Mouse (Mus musculus): ENCODE measurements at regions not wholly inside any gene's neighbourhood (a gene's known extent, or its start where the extent isn't known, plus 50 kb on each side); places are given as distances from the start of the nearest gene placed in this dataset.

GRCm38 (mm10) chr5:134800481-134800880 lies 53.4 kb upstream of the Eln start:
- Histone ChIP-seq H3K36me3 (no peaks in the 10 kb centered on the region), H3K27me3 (no peaks in the 10 kb centered on the region), H3K9me3 (replicated peaks) (no peaks in the 10 kb centered on the region), H3K4me1 (no peaks in the 10 kb centered on the region), H3K9ac (no peak overlapping the region), H3K27ac (replicated peaks) (no peak overlapping the region), H3K4me2 (replicated peaks) (no peak overlapping the region), H3K4me3 (replicated peaks) (no peak overlapping the region)
- 81% methylated on average over 3 of the region's 3 CpGs for WGBS
- no peak for ATAC-seq (ENCODE audit: insufficient number of reproducible peaks, low FRiP score, low TSS enrichment, low read depth)

- no peak for ATAC-seq (ENCODE audit: insufficient number of reproducible peaks, low FRiP score, low TSS enrichment, low read depth)
These were observed 52.8 kb upstream of the Eln start for GRCm38 (mm10) chr5:134799911-134800310.

GRCm38 (mm10) chr5:134797688-134798094 lies 50.6 kb upstream of the Eln start:
- Histone ChIP-seq H3K9ac (no peak overlapping the region), H3K4me1 (no peaks in the 10 kb centered on the region), H3K4me3 (replicated peaks) (no peak overlapping the region), H3K27ac (replicated peaks) (no peak overlapping the region), H3K9me3 (replicated peaks) (no peaks in the 10 kb centered on the region), H3K27me3 (no peaks in the 10 kb centered on the region), H3K36me3 (no peaks in the 10 kb centered on the region), H3K4me2 (replicated peaks) (no peak overlapping the region)
- ATAC-seq (ENCODE audit: insufficient number of reproducible peaks, low FRiP score, low TSS enrichment, low read depth), result no peak
- 67% methylated on average over 18 of the region's 18 CpGs for WGBS

More at GRCm38 (mm10) chr5:134799911-134800310, 52.8 kb upstream of the Eln start:
- H3K27ac ChIP-seq (replicated peaks), result no peak overlapping the region
- no peak overlapping the region for H3K4me3 ChIP-seq (replicated peaks)
- no peaks in the 10 kb centered on the region for H3K9me3 ChIP-seq (replicated peaks)
- H3K27me3 ChIP-seq, result no peaks in the 10 kb centered on the region
- no peaks in the 10 kb centered on the region for H3K36me3 ChIP-seq
- no peak overlapping the region for H3K9ac ChIP-seq
- H3K4me2 ChIP-seq (replicated peaks), result no peak overlapping the region
- no peaks in the 10 kb centered on the region for H3K4me1 ChIP-seq

Data from embryonic facial prominence, embryonic 15.5 days (tissue).